Mouse (Mus musculus): ENCODE measurements around the gene Rps3. TPM values are rescaled to one million over a fixed set of nuclear protein-coding genes. Genes with fewer than 3 reads are reported as not detected.

Rps3 gene
- polyA plus RNA-seq, 1 experiment from 2014 or later, result 746 TPM

DNA sequence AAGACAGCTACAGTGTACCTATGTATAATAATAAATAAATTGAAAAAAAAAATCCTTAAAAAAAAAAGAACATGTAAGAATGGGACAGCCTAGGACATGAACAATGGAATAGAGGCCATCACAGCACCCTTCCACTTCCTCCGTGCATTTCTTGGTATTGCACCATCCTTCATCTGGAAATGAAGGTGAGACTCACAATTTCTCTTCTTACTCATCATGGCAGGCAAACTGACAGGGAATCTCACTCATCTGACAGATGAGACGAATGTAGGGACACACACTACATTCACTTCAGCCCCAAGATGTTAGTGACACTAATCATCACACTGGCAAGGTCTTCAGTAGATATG is 8.0 kb downstream of the Rps3 start:
- Histone ChIP-seq H3K36me3 (peaks cover 87% of the 10 kb centered on the region), H3K9ac (no peak overlapping the region), H3K9me3 (replicated peaks) (no peaks in the 10 kb centered on the region), H3K4me1 (peaks cover 17% of the 10 kb centered on the region), H3K4me3 (replicated peaks) (no peak overlapping the region), H3K27ac (replicated peaks) (no peak overlapping the region), H3K27me3 (no peaks in the 10 kb centered on the region), H3K4me2 (replicated peaks) (no peak overlapping the region)
- 87% methylated on average over 2 of the region's 2 CpGs for WGBS
- ATAC-seq (ENCODE audit: insufficient number of reproducible peaks, low FRiP score, low TSS enrichment, low read depth), result no peak

DNA sequence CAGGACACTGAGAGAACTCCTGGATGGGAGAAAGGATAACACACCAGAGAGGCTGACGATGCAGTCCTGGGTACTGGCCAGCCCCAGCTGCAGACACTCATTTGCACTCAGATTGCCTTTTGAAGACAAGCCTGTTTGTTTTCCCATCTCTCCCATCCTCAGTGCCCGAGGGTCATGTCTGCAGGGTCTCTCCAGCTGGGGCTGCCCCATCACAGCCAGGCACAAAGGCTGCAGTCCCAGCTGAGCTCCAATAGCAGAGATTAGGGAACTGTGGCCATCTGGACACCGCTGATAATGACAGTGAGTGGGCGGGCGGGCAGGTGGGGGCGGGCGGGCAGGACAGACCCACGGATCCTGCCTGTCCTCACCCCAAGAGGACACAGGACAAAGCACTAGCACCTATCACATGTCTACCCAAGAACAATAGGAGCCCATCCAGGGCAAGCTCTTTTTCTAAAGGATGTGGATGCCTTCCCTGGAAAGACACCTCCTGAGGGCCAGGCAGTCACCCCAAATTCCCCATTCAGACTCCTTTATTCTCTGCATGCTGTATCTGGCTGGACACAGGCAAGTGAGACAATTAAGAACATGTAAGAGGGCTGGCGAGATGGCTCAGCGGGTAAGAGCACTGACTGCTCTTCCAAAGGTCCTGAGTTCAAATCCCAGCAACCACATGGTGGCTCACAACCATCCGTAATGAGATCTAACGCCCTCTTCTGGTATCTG is 8.5 kb downstream of the Rps3 start:
- Histone ChIP-seq H3K9ac (no peak overlapping the region), H3K4me1 (peaks cover 11% of the 10 kb centered on the region), H3K27me3 (no peaks in the 10 kb centered on the region), H3K4me2 (replicated peaks) (no peak overlapping the region), H3K4me3 (replicated peaks) (no peak overlapping the region), H3K27ac (replicated peaks) (no peak overlapping the region), H3K9me3 (replicated peaks) (no peaks in the 10 kb centered on the region), H3K36me3 (peaks cover 82% of the 10 kb centered on the region)
- no peak for ATAC-seq (ENCODE audit: insufficient number of reproducible peaks, low FRiP score, low TSS enrichment, low read depth)
- WGBS, result 71% methylated on average over 12 of the region's 12 CpGs

DNA sequence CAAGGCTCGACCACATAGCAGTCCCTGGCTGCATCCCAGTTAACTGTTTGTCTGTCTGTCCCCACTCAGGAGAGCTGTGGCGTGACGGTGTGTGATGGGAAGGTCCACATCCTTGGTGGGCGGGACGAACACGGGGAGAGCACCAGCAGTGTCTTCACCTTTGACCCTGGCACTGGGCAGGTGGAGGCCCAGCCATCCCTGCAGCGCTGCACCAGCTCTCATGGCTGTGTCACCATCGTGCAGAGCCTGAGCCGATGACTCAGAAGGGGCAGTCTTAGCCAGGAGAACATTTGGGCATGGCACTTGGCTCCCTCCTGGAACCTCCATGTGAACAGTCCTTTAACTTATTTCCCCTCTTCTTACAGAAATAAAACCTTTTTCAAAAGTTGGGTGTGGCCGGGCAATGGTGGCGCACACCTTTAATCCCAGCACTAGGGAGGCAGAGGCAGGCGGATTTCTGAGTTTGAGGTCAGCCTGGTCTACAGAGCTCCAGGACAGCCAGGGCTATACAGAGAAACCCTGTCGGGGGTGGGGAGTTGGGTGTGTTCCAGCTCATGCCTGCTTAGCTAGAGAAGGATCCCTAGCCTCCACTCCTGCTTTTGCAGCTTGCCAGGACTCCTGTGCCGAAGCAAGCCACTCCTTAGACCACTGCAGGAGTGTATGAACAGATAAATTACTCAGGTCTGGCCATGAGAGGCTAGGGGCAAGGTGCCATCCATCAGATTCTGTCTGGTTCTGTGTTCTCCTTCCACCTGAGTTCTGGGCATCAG is 9.7 kb downstream of the Rps3 start:
- Histone ChIP-seq H3K4me2 (replicated peaks) (no peak overlapping the region), H3K4me3 (replicated peaks) (no peak overlapping the region), H3K9ac (no peak overlapping the region), H3K4me1 (peaks cover 8% of the 10 kb centered on the region), H3K9me3 (replicated peaks) (no peaks in the 10 kb centered on the region), H3K27ac (replicated peaks) (no peak overlapping the region), H3K27me3 (no peaks in the 10 kb centered on the region), H3K36me3 (peaks cover 70% of the 10 kb centered on the region)
- WGBS, result 83% methylated on average over 14 of the region's 14 CpGs
- ATAC-seq (ENCODE audit: insufficient number of reproducible peaks, low FRiP score, low TSS enrichment, low read depth), result no peak

DNA sequence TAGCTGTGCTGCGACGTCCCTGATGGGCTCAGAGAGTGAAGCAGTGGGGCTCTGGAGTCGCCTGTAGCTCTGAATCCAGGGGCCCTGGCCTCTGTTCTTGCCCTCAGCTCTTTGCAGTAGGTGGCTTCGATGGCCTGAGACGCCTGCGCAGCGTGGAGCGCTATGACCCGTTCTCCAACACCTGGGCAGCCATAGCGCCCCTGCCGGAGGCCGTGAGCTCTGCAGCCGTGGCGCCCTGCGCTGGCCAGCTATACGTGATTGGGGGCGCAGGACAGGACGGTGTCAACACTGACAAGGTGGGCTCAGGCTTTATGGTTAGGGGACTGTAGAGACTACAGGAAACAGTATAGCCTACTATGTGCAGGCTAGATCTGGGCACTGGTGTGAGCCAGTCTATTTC is 12.0 kb downstream of the Rps3 start:
- no peak overlapping the region for H3K4me2 ChIP-seq (replicated peaks)
- no peak overlapping the region for H3K27ac ChIP-seq (replicated peaks)
- H3K4me1 ChIP-seq, result peaks cover 25% of the 10 kb centered on the region
- no peak for ATAC-seq (ENCODE audit: insufficient number of reproducible peaks, low FRiP score, low TSS enrichment, low read depth)
- H3K9me3 ChIP-seq (replicated peaks), result no peaks in the 10 kb centered on the region
- 62% methylated on average over 18 of the region's 18 CpGs for WGBS
- no peak overlapping the region for H3K4me3 ChIP-seq (replicated peaks)
- no peak overlapping the region for H3K9ac ChIP-seq
- peaks cover 48% of the 10 kb centered on the region for H3K36me3 ChIP-seq
- H3K27me3 ChIP-seq, result no peaks in the 10 kb centered on the region

DNA sequence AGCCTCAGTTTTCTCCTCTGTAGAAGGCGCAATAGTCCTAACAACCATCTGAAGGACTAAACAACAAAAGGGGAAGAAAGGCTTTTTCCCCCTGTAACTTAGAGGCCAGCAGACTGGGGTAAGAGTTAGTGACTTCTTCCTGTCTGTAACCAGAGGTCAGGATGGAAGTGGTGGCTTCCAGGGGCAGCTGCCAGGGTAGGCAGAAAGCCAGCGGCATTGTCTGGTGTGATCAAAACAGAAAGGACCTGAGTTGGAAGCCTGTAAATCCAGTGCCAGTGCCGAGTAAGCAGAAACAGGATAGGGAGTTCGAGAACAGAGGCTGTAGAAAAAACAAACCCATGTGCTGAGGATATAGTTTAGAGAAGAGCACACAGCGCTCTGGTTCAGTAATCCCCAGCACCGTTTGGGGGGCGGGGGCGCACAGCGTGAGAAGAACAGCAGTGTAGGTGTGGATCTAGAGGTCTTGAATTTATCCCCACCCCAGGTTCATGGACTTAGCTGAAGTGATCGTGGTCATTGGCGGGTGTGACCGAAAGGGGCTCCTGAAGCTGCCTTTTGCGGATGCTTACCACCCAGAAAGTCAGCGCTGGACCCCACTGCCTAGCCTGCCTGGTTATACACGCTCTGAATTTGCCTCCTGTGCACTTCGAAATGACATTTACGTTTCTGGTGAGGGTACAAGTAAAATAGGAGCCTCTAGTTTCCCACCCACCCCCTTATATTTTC is 13.7 kb downstream of the Rps3 start:
- 78% methylated on average over 17 of the region's 17 CpGs for WGBS
- H3K4me3 ChIP-seq (replicated peaks), result no peak overlapping the region
- no peak overlapping the region for H3K4me2 ChIP-seq (replicated peaks)
- H3K4me1 ChIP-seq, result peaks cover 41% of the 10 kb centered on the region
- H3K27me3 ChIP-seq, result no peaks in the 10 kb centered on the region
- no peak for ATAC-seq (ENCODE audit: insufficient number of reproducible peaks, low FRiP score, low TSS enrichment, low read depth)
- no peak overlapping the region for H3K9ac ChIP-seq
- H3K27ac ChIP-seq (replicated peaks), result peak overlapping the region; percentile 96; the same call in 1 of the 2 replicates
- peaks cover 38% of the 10 kb centered on the region for H3K36me3 ChIP-seq
- no peaks in the 10 kb centered on the region for H3K9me3 ChIP-seq (replicated peaks)

DNA sequence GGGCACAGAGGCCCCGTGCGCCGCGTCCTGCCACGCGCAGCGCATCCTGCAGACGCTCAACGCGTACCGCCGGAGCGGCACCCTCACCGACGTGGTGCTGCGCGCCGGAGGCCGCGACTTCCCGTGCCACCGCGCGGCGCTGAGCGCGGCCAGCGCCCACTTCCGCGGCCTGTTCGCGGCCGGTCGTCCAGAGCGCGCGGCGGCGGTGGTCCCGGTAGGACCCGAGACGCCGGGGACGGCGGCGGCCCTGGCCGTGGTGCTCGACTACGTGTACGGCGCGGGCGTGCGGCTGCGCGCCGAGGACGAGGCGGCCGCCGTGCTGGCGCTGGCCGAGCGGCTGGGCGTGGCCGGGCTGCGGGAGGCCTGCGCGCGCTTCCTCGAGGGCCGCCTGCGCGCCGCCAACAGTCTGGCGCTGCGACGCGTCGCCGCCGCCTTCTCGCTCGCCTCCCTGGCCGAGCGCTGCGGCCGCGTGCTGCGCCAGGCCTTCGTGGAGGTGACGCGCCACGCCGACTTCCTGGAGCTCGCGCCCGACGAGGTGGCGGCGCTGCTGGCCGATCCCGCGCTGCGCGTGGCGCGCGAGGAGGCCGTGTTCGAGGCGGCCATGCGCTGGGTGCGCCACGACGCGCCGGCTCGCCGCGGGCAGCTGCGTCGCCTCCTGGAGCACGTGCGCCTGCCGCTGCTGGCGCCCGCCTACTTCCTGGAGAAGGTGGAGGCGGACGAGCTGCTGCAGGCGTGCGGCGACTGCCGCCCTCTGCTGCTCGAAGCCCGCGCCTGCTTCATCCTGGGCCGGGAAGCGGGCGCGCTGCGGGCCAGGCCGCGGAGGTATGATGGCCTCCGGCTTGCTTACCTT is 15.0 kb downstream of the Rps3 start:
- H3K27me3 ChIP-seq, result no peaks in the 10 kb centered on the region
- peak overlapping the region; percentile 82 for H3K4me2 ChIP-seq (replicated peaks)
- H3K36me3 ChIP-seq, result peaks cover 24% of the 10 kb centered on the region
- under 1% methylated on average over 133 of the region's 145 CpGs for WGBS
- H3K9ac ChIP-seq, result peak overlapping the region; percentile 74
- H3K4me3 ChIP-seq (replicated peaks), result peak overlapping the region; percentile 63
- H3K9me3 ChIP-seq (replicated peaks), result no peaks in the 10 kb centered on the region
- peak overlapping the region; percentile 96 for H3K27ac ChIP-seq (replicated peaks)
- peaks cover 41% of the 10 kb centered on the region for H3K4me1 ChIP-seq
- ATAC-seq (ENCODE audit: insufficient number of reproducible peaks, low FRiP score, low TSS enrichment, low read depth), result peak; percentile 85

DNA sequence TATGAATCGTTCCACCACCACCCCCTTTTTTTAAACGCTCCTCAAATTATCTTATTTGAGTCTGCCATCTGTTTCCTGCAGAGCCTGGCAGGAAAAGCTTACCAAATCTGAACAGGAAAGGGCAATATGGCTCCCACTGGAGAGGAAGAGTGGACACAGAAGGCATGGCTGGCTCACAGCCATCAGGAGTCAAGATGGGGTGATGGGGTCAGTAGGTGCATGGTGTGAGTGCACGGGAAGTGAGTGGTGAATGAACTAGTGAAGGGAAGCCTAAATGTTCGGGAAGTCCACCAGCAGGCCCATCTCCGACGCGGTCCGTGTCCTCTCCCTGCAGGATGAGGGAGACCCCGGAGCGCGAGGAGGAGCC is 15.6 kb downstream of the Rps3 start:
- Histone ChIP-seq H3K4me1 (peaks cover 41% of the 10 kb centered on the region), H3K9me3 (replicated peaks) (no peaks in the 10 kb centered on the region), H3K4me2 (replicated peaks) (peak overlapping the region; percentile 82), H3K4me3 (replicated peaks) (peak overlapping the region; percentile 63), H3K9ac (peak overlapping the region; percentile 74), H3K36me3 (peaks cover 18% of the 10 kb centered on the region), H3K27ac (replicated peaks) (peak overlapping the region; percentile 96), H3K27me3 (no peaks in the 10 kb centered on the region)
- no peak for ATAC-seq (ENCODE audit: insufficient number of reproducible peaks, low FRiP score, low TSS enrichment, low read depth)
- 16% methylated on average over 11 of the region's 11 CpGs for WGBS

DNA sequence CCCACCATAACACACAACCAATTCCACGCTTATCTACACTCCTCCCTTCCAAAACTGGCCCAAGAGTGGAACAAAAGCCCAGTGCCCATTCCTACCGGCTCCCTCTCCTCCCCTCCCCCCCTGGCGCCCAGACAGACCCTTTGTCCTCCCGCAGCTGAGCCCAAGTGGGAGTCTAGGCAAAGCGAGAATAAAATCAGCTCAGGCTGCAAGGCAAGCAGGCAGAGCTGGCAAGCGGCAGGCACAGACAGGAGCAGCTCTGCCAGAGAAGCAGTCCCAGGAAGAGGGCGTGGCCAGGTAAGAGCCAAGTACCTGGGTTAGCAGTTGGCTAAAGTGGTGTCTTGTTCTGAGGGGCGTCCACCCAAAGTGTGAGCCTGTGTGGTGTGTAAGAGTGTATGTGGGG is 17.7 kb downstream of the Rps3 start, which contains the start of gene Klhl35:
Gene Klhl35 (plus strand): TSS at position 194 of the 400 bp plus-strand sequence.
- H3K4me1 ChIP-seq, result peaks cover 41% of the 10 kb centered on the region
- no peaks in the 10 kb centered on the region for H3K27me3 ChIP-seq
- H3K9ac ChIP-seq, result no peak within 1 kb of the TSS
- peak within 1 kb of the TSS; percentile 21; the same call in 1 of the 2 replicates for H3K4me2 ChIP-seq (replicated peaks)
- WGBS, result 24% methylated on average over 8 of the region's 8 CpGs
- ATAC-seq (ENCODE audit: insufficient number of reproducible peaks, low FRiP score, low TSS enrichment, low read depth), result no peak
- H3K4me3 ChIP-seq (replicated peaks), result peak within 1 kb of the TSS; percentile 7; the same call in 1 of the 2 replicates
- peak within 1 kb of the TSS; percentile 55 for H3K27ac ChIP-seq (replicated peaks)
- H3K9me3 ChIP-seq (replicated peaks), result no peaks in the 10 kb centered on the region
- peaks cover 9% of the 10 kb centered on the region; the same call in 1 of the 2 replicates for H3K36me3 ChIP-seq

DNA sequence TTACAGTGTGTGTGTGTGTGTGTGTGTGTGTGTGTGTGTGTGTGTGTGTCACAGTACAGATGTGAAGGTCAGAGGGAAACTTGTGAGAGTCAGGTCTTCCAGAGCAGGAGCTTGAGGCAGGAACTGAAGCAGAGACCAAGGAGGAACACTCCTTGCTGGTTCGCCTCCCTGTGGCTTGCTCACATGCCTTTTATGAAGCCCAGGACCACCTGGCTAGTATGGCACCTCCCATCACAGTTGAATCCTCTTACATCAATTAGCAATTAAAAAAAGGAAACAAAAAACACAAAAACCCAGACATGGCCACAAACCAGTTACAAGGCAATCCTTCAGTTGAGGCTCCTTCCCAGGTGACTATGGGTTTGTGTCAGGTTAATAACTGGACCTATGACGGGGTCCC is 20.4 kb downstream of the Rps3 start:
- no peak overlapping the region for H3K9ac ChIP-seq
- H3K4me1 ChIP-seq, result peaks cover 35% of the 10 kb centered on the region
- H3K27me3 ChIP-seq, result no peaks in the 10 kb centered on the region
- H3K4me3 ChIP-seq (replicated peaks), result no peak overlapping the region
- ATAC-seq (ENCODE audit: insufficient number of reproducible peaks, low FRiP score, low TSS enrichment, low read depth), result no peak
- 72% methylated on average over 2 of the region's 2 CpGs for WGBS
- no peak overlapping the region for H3K27ac ChIP-seq (replicated peaks)
- H3K9me3 ChIP-seq (replicated peaks), result no peaks in the 10 kb centered on the region
- H3K4me2 ChIP-seq (replicated peaks), result no peak overlapping the region
- H3K36me3 ChIP-seq, result peaks cover 12% of the 10 kb centered on the region

DNA sequence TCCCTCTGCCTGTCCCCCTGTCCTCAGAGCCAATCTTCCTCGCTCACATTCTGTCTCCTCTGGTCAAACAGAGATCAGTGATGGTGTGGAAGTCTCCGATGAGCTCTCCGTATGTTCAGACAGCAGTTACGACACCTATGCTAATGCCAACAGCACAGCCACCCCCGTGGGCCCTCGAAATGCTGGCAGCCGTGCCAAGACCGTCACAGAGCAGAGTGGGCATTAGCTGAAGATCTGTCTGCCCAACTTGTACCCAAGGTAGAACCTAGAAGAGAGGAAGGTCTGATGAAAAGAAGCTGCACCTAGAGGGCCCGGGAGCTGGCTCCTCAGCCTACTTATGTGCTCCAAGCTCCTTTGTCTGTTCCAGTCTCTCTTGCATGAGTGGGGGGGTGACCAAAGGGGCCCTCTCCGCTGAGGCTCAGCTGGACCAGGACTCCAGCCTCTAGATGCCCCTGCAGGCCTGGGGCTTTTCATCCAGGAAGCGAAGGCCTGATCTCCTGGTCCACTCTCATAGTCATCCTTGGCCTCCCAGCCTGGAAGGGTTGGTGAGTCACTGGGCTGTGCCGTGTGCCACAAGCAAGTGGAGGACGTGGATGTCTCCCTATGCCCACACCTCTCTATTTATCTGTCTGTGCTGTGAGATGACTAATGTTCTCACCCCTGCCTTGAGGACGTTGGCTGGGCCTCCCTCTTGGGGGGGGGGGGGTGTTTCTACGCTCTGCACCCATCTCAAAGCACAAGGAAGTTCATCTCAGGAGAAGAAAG is 23.5 kb downstream of the Rps3 start:
- no peak overlapping the region for H3K4me2 ChIP-seq (replicated peaks)
- no peak overlapping the region for H3K27ac ChIP-seq (replicated peaks)
- no peak for ATAC-seq (ENCODE audit: insufficient number of reproducible peaks, low FRiP score, low TSS enrichment, low read depth)
- H3K9me3 ChIP-seq (replicated peaks), result no peaks in the 10 kb centered on the region
- H3K36me3 ChIP-seq, result peaks cover 8% of the 10 kb centered on the region
- 87% methylated on average over 15 of the region's 15 CpGs for WGBS
- H3K4me1 ChIP-seq, result peaks cover 6% of the 10 kb centered on the region; the same call in 1 of the 2 replicates
- H3K4me3 ChIP-seq (replicated peaks), result no peak overlapping the region
- no peak overlapping the region for H3K9ac ChIP-seq
- H3K27me3 ChIP-seq, result no peaks in the 10 kb centered on the region

All from embryonic facial prominence, embryonic 15.5 days (tissue).